Mouse (Mus musculus) CD4-positive, CD25-positive, alpha-beta regulatory T cell, adult 4 months (primary cell): Measurements from ENCODE around the gene Prdm2. TPM values are rescaled to one million over a fixed set of nuclear protein-coding genes. Genes with fewer than 3 reads are reported as not detected.

Experiments used
- ATAC-seq: one replicate; pipeline ENCODE4 v1.8.0; 2017
- polyA plus RNA-seq, 2 experiments: library from polyadenylated mRNA; unstranded; fragments of 100-300 nt; shearing (Covaris generic); gene quantifications; one replicate each; pipeline ENCODE4 v1.2.1; 2017

Gene Prdm2
- polyA plus RNA-seq, 2 experiments from 2014 or later = 30.8 to 38.7 TPM

GRCm38 (mm10) chr4:143147666-143148065 lies 65.1 kb downstream of the Prdm2 start:
- no peak for ATAC-seq

GRCm38 (mm10) chr4:143143615-143144014 lies 69.2 kb downstream of the Prdm2 start:
- ATAC-seq = peak; percentile 82

DNA sequence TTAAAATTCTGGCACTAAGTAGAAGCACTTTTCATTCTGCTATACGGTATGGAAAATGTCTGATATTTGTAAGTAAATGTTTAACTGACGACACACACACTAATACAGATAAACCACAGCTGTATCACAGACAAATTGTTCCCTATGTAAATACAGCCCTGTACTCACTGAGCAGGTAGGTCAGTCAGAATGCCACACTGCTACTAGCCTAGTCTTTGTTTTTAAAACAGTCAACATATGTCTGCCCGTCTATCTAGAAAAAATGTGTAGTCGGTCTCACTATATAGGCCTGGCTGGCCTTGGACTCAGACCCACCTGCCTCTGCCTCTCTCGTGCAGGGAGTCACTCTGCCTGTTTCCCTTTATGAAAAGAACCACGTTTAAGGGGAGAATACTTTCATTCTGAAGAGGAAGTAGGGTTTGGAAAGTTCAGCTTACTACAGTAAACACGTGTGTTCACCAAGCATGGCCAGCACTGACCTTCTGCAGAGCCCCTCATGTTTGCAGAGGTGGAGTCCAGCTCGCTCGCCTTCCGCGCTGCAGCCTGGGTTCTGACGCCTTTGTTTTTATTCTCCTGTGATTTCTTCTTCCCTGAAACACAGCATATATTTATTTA lies 71.0 kb downstream of the Prdm2 start:
- no peak for ATAC-seq

GRCm38 (mm10) chr4:143140940-143141339 lies 71.9 kb downstream of the Prdm2 start:
- no peak for ATAC-seq

GRCm38 (mm10) chr4:143132433-143132832 lies 80.4 kb downstream of the Prdm2 start:
- ATAC-seq = no peak

DNA sequence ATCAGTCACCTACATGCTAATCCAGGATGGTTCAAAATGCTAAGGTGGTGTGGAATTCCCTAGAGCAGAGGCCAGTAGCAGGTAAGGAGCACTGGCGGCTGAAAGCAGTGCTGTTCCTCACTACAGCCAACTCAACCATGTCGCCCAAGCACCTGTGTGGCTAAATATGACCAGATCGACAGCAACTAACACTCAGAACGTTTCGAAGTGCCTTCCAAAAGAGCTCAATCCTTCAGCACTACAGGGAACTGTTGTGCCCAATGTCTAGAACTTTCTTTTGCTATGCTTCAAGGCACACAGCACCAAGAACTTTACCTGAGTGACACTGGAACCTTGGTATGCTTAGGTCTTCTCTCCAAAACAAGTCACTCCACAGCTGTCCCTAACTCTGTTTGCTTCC lies 82.4 kb downstream of the Prdm2 start:
- ATAC-seq = no peak

DNA sequence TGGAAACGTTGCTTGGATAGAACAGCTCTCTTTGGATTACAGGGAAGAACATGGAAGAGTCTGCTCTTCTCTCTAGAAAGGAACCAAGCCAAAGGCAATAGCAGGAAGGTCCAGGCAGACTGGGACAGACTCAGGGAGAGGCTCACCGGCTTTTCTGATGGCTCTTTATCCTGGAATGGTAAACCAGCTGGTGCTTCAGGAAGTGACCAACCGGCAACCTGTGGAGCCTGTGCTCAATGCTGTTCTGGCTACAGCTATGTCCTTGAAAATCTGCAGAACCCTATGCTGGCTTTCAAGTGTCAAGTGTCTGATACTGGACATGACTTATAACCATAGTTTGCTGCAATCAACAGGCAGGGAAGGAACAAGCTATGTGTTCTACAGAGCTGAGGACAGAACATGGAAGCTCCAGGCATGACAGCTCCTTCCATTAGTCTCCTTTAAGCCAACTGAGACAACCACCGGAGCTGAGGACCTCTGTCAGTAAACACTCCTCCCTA lies 83.5 kb downstream of the Prdm2 start:
- ATAC-seq = no peak

- no peak for ATAC-seq
Measured at GRCm38 (mm10) chr4:143127171-143127570, 85.6 kb downstream of the Prdm2 start.

- ATAC-seq = no peak
Measured at GRCm38 (mm10) chr4:143126476-143126875, 86.3 kb downstream of the Prdm2 start.

GRCm38 (mm10) chr4:143125290-143125689 lies 87.5 kb downstream of the Prdm2 start:
- no peak for ATAC-seq

GRCm38 (mm10) chr4:143123043-143123442 lies 89.8 kb downstream of the Prdm2 start:
- no peak for ATAC-seq

DNA sequence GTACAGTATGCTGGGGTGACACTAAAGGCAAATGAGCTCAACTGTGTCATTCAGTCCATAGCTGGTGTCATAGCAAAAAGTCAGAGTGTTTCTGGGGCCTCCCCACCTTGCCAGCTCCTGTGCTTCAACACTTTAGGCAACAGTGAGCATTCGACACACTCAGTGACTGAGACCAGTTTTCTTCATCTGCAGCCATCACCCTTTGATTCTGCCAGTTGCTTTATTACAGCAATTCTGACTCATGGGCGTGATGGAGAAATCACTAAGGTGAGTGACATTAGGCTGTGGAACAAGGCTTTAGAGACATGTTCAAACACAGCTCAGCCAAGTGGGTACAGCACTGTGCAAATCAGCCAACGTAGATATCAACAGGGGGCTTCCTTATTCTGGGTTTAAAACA lies 91.6 kb downstream of the Prdm2 start:
- no peak for ATAC-seq

GRCm38 (mm10) chr4:143120008-143120407 lies 92.8 kb downstream of the Prdm2 start:
- ATAC-seq = no peak

DNA sequence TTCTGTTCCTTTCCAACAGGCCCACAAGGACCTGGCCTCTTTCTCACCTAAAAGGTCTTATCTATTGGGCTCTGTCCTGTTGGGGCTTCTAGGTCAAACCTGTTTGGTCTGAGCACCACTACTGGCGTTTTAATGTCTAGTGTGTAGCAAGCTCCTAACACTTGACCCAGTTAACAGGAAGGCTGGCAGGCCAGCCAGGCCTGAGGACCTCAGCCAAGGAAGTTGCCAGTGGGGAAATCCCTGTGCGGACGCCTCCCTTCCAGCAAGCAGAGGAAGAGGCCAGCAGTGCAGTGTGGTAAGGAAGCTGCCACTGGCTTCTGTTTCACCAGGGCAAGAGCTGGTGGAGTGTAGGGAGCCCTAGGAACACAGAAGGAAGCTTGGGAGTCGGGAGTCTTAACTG lies 94.0 kb downstream of the Prdm2 start:
- ATAC-seq = no peak

GRCm38 (mm10) chr4:143115851-143116250 lies 96.9 kb downstream of the Prdm2 start:
- ATAC-seq = no peak

- no peak for ATAC-seq
Measured at GRCm38 (mm10) chr4:143114232-143114979, 98.4 kb downstream of the Prdm2 start.

DNA sequence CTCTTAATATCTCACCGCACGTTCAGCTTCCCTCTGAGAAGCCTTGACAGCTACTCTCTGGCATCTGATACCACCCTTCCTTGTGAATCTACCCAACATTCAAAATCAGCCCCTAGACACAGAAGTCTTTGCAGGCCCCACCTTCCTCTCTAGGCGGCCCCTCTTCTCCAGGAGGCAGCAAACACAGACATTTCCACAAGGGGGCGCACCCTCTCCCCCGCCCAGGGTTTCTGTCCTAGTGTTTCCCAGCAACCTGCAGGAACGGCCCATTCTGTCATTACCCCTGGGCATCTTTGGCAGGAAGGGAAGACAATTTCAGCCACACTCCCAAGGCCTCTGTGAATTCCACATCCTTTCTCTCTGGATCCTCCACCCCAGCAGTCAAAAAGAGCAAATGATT lies 99.8 kb downstream of the Prdm2 start:
- peak; percentile 72 for ATAC-seq

GRCm38 (mm10) chr4:143112439-143112838 lies 100.4 kb downstream of the Prdm2 start:
- ATAC-seq = no peak

DNA sequence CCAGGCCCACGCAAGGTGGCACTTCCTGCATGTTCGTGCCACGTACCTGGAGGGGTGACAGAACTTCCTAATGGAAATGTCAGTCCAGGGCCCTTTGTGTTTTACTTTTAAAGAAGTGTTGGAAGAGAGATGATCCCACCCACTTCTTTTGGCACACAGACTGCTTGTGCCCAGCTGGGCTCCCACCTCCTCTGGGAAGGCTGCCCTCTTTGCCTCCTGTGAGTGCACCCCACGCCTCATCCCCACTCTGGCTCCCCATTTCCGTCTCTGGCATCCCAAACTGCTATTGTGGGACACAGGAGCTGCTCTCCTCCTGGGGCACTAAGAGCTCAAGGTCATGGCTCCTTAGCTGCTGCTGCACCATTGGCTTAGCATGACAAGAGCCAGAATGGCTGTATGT lies 100.9 kb downstream of the Prdm2 start:
- no peak for ATAC-seq

GRCm38 (mm10) chr4:143108552-143108951 lies 104.2 kb downstream of the Prdm2 start:
- ATAC-seq = no peak

DNA sequence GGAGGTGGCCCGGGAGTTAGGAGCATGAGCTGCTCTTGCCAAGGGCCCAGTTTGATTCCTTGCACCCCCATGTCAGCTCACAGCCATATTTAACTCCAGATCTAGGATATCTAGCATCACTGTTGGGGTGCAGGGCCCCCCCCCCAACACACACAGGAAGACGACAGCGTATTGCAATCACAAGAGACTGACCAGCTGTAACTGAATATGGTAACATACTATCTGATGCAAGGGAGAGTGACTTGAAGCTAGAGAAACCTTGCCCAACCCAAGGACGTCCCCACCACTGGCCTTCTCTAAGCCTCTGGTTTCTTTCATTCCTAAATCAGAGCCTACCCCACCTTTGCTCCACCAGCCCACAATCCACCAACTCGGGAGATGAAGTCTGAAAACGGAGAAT lies 105.8 kb downstream of the Prdm2 start:
- ATAC-seq = no peak

DNA sequence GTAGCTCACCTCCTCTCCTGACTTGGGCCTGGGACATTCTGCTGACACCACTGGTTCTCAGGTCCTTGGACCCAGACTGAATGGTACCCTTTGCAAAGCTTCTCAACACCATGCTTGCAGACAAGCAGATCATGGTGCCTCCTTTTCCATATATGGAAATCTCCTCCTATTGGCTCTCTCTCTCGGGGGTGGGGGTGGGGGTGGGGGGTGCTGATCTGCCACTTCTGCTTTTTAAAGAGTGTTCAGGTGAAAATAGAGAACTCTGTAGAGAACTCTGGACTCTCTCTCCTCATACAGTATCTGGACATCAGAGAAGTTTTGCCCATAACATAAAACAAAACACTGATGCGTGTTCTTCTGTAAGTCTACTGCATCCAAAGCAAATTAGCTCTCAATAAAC lies 106.2 kb downstream of the Prdm2 start:
- no peak for ATAC-seq

- ATAC-seq = no peak
Measured at GRCm38 (mm10) chr4:143104739-143105138, 108.1 kb downstream of the Prdm2 start.

DNA sequence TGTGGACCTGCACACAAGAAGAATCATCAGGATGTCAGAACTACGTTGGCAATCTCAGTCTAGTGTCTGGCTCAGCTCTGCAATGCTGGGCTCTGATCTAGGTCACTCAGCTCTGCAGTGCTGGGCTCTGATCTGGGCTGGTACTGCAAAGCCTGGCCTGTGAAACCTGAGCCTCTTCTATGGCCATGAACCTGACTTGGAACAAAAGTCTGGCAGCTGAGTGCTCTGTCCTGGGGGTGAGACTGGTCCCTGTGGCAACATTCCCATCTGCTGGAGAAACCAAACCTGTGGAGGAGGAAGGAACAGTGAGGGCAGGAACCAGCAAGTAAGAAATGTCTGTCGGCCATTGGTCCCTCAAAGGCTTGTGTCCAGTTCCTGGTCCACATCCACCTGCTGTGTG lies 109.0 kb downstream of the Prdm2 start:
- no peak for ATAC-seq
